Mouse (Mus musculus): ENCODE measurements around the gene Dll3. TPM values are rescaled to one million over a fixed set of nuclear protein-coding genes. Genes with fewer than 3 reads are reported as not detected.

The Dll3 gene
- polyA plus RNA-seq, 1 experiment from 2014 or later, result 0.26 TPM

DNA sequence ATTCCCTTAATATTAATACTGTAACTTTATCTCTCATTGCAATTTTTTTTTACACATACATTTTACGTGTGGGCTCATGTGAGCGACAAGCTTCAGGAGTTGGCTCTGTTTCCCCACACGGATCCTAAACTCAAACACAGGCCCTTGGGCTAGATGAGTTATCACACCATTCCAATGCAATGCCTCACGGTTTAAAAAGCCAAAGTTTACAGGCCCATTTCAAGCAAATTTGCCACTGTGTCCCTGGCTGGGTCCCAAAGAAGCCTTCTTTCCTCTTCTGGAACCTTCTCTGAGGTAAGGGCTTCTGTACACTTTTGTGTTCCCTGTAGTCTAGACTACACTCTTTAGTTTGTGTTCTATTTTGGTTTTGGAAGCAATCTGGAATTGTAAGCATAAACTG, 32.5 kb upstream of the Dll3 start:
- H3K9me3 ChIP-seq (replicated peaks), result no peaks in the 10 kb centered on the region
- no peaks in the 10 kb centered on the region for H3K27me3 ChIP-seq (replicated peaks)
- no peak overlapping the region for H3K4me3 ChIP-seq
- H3K27ac ChIP-seq (ENCODE audit: poor library complexity, severe bottlenecking), result no peak overlapping the region
- no peak overlapping the region for H3K4me2 ChIP-seq
- H3K36me3 ChIP-seq, result peaks cover 44% of the 10 kb centered on the region
- 91% methylated on average over 4 of the region's 4 CpGs for WGBS
- H3K4me1 ChIP-seq (replicated peaks), result peaks cover 10% of the 10 kb centered on the region
- ATAC-seq (ENCODE audit: insufficient number of reproducible peaks, low FRiP score), result no peak
- H3K9ac ChIP-seq, result no peak overlapping the region

DNA sequence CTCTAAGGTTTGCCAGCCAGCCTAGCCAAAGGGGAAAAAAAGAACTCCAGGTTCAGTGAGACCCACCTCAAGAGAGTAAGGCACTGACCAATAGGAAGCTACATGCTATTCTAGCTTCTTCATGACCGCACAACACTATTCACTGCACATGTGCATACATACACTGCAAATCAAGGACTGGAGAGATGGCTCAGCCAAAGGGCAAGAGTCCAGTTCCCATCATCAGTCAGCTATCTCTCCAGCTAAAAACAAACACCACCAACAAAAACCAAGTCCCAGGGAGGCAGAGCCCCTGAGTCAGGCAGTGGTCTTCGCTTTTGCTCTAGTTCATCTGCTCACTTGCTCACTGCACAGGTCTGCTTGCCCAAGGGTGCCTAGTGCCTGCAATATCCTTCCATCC, 26.2 kb upstream of the Dll3 start:
- Histone ChIP-seq H3K27ac (ENCODE audit: poor library complexity, severe bottlenecking) (no peak overlapping the region), H3K9me3 (replicated peaks) (no peaks in the 10 kb centered on the region), H3K4me3 (no peak overlapping the region), H3K9ac (no peak overlapping the region), H3K4me1 (replicated peaks) (no peaks in the 10 kb centered on the region), H3K27me3 (replicated peaks) (no peaks in the 10 kb centered on the region), H3K4me2 (no peak overlapping the region), H3K36me3 (peaks cover 90% of the 10 kb centered on the region)
- ATAC-seq (ENCODE audit: insufficient number of reproducible peaks, low FRiP score), result no peak
- WGBS, result 92% methylated on average over 2 of the region's 2 CpGs

DNA sequence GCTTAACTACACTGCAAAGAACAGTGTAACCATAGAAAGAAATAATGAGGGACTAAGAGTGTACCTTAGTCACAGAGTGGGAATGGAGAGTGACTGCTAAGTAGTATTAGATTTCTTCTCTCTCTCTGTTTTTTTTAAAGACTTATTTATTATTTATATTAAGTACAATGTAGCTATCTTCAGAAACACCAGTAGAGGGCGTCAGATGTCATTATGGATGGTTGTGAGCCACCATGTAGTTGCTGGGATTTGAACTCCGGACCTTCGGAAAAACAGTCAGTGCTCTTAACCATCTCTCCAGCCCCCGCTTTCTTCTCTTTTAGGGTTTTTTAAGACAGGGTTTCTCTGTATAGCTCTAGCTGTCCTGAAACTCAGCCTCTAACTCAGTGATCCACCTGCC, 24.4 kb upstream of the Dll3 start:
- Histone ChIP-seq H3K4me3 (no peak overlapping the region), H3K36me3 (peaks cover 98% of the 10 kb centered on the region), H3K4me1 (replicated peaks) (no peaks in the 10 kb centered on the region), H3K27me3 (replicated peaks) (no peaks in the 10 kb centered on the region), H3K9me3 (replicated peaks) (no peaks in the 10 kb centered on the region), H3K4me2 (no peak overlapping the region), H3K9ac (no peak overlapping the region), H3K27ac (ENCODE audit: poor library complexity, severe bottlenecking) (no peak overlapping the region)
- ATAC-seq (ENCODE audit: insufficient number of reproducible peaks, low FRiP score), result no peak
- WGBS, result 78% methylated on average over 4 of the region's 4 CpGs

DNA sequence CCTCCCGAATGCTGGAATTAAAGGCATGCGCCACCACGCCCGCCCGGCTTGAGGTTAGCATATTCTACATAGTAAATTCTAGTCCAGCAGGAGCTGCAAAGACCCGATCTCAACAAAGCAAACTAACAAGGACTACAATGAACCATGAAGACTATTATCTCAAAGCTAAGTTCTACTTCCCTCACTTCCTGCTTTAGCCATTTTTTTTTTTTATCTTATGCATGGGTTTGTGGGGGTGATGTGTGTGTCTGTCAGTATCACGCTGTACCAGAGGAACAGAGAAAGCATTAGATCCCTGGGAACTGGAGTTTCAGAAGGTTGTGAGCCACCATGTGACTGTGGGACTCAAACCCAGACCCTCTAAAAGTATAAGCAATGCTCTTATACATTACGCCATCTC, 23.3 kb upstream of the Dll3 start:
- no peak overlapping the region for H3K4me3 ChIP-seq
- H3K36me3 ChIP-seq, result peaks cover 98% of the 10 kb centered on the region
- no peak overlapping the region for H3K4me2 ChIP-seq
- no peak overlapping the region for H3K9ac ChIP-seq
- no peaks in the 10 kb centered on the region for H3K27me3 ChIP-seq (replicated peaks)
- H3K9me3 ChIP-seq (replicated peaks), result no peaks in the 10 kb centered on the region
- ATAC-seq (ENCODE audit: insufficient number of reproducible peaks, low FRiP score), result no peak
- H3K27ac ChIP-seq (ENCODE audit: poor library complexity, severe bottlenecking), result no peak overlapping the region
- WGBS, result 91% methylated on average over 8 of the region's 8 CpGs
- H3K4me1 ChIP-seq (replicated peaks), result no peaks in the 10 kb centered on the region

DNA sequence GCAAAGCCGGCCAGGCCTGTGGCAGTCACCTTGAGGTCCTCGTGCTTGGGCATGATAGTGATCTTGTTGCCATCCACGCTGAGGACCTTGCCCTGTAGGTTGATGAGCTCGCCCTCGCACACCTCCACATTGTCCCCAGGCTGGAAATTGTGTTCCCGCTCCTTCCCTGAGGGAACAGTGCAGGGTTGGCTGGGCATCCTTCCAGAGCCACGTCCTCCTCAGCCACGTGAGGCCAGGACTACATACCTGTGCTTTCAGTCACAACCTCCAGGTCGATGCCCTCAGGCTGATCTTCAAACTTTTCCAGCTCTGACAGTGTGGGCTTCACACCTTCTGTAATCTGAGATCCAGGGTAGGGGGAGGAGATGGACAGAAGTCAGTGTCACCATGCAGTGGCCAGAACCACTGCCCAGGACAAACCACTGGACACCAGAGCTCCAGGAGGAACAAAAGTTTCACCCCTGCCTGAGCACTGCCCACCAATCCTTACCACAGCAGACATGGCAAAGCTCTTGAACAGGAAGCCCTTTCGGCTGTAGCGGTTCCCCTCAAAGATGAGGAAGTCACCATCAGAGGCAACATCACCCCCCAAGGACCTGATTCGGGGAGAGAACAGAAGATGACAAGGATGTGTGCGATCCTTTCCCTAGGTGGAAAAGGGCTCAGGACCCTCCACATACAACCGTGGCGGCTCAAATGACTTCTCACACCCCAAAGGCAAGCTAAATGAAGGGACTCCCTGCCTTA, 20.1 kb upstream of the Dll3 start:
- ATAC-seq (ENCODE audit: insufficient number of reproducible peaks, low FRiP score), result no peak
- H3K27ac ChIP-seq (ENCODE audit: poor library complexity, severe bottlenecking), result no peak overlapping the region

DNA sequence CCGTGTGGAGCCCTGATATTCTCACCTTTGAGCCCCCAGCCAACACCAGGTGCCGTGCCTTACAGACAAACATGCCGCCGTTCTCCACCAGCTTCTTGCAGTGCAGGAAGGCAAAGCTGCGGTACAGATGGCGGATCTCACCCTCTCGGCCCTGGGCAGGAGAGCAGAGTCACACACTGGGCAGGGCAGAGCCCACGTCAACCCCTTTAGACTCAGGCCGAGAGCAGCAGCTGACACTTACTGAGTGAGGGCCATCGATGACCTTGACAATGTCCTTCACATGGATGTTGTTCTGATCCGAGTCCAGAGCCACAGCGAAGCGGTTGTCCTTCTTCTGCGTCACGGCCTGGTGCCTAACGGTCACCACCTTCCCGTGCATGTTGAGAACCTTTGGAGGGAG, 16.7 kb upstream of the Dll3 start:
- WGBS, result 91% methylated on average over 17 of the region's 17 CpGs
- Histone ChIP-seq H3K36me3 (peaks cover 98% of the 10 kb centered on the region), H3K27ac (ENCODE audit: poor library complexity, severe bottlenecking) (no peak overlapping the region), H3K4me3 (no peak overlapping the region), H3K4me2 (no peak overlapping the region), H3K9me3 (replicated peaks) (no peaks in the 10 kb centered on the region), H3K27me3 (replicated peaks) (no peaks in the 10 kb centered on the region), H3K9ac (no peak overlapping the region), H3K4me1 (replicated peaks) (no peaks in the 10 kb centered on the region)
- ATAC-seq (ENCODE audit: insufficient number of reproducible peaks, low FRiP score), result no peak

More for the DNA sequence above, 20.1 kb upstream of the Dll3 start:
- H3K36me3 ChIP-seq, result peaks cover 98% of the 10 kb centered on the region
- no peaks in the 10 kb centered on the region for H3K9me3 ChIP-seq (replicated peaks)
- H3K9ac ChIP-seq, result no peak overlapping the region
- WGBS, result 92% methylated on average over 15 of the region's 15 CpGs
- no peaks in the 10 kb centered on the region for H3K4me1 ChIP-seq (replicated peaks)
- H3K4me3 ChIP-seq, result no peak overlapping the region
- H3K27me3 ChIP-seq (replicated peaks), result no peaks in the 10 kb centered on the region
- H3K4me2 ChIP-seq, result no peak overlapping the region

DNA sequence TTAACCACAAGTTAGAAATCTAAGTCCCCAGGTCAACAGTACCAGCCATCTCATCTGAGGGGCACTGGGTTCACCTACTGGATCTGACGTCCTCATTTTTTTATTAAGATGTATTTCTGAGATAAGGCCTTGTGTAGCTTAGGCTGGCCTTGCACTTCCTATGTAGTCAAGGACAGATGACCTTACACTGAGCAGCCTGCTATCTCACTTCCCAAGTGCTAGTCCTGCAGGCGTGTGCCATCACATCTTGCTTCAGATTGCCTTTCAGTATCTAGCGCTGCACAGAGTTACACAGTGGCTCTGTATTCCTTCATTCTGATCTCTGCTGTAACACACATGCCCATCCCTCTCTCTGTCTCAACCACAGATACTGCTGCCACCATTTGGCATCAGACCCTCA, 16.0 kb upstream of the Dll3 start:
- H3K4me1 ChIP-seq (replicated peaks), result no peaks in the 10 kb centered on the region
- H3K9ac ChIP-seq, result no peak overlapping the region
- no peak for ATAC-seq (ENCODE audit: insufficient number of reproducible peaks, low FRiP score)
- no peaks in the 10 kb centered on the region for H3K27me3 ChIP-seq (replicated peaks)
- WGBS, result 82% methylated on average over 3 of the region's 3 CpGs
- no peak overlapping the region for H3K4me3 ChIP-seq
- H3K4me2 ChIP-seq, result no peak overlapping the region
- peaks cover 92% of the 10 kb centered on the region for H3K36me3 ChIP-seq
- no peak overlapping the region for H3K27ac ChIP-seq (ENCODE audit: poor library complexity, severe bottlenecking)
- H3K9me3 ChIP-seq (replicated peaks), result no peaks in the 10 kb centered on the region

DNA sequence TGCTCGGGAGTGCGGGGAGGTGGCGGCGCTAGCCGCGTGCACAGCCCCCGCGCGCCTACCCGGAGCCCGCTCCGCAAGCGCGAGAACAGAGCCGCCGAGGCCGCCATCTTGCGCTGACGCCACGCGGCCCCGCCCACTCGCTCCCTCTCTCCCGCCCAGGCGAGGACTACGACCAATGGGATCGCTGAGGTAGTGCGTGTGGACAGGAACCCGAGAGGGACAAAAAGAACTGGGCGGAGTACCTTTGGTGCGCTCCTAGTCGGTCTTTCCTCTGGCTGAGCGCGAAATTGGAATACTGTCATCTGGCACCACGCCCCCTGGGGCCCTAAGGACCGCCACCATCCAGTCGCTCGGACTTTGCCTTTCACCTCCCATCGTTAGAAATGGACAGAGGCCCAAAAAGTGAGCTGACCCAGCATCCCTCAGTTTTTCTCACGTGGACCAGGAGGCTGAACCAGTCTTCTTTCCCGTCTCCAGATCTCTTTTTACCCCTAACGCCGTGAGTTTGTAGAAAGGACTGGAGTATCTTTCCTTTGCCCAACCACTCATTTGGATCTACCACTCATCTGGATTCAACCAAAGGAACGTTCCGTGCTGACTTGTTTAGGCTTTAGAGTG, 10.0 kb upstream of the Dll3 start, which contains the start of gene Timm50:
Timm50 (minus strand) TSS at position 147 of the 618 bp plus-strand sequence.
- H3K9ac ChIP-seq, result peak within 1 kb of the TSS; percentile 94
- peaks cover 66% of the 10 kb centered on the region for H3K36me3 ChIP-seq
- H3K4me1 ChIP-seq (replicated peaks), result peaks cover 11% of the 10 kb centered on the region
- H3K4me3 ChIP-seq, result peak within 1 kb of the TSS; percentile 95
- peak within 1 kb of the TSS; percentile 92 for H3K4me2 ChIP-seq
- under 1% methylated on average over 45 of the region's 45 CpGs for WGBS
- ATAC-seq (ENCODE audit: insufficient number of reproducible peaks, low FRiP score), result peak; percentile 96
- no peaks in the 10 kb centered on the region for H3K27me3 ChIP-seq (replicated peaks)
- peak within 1 kb of the TSS; percentile 52 for H3K27ac ChIP-seq (ENCODE audit: poor library complexity, severe bottlenecking)
- H3K9me3 ChIP-seq (replicated peaks), result no peaks in the 10 kb centered on the region

DNA sequence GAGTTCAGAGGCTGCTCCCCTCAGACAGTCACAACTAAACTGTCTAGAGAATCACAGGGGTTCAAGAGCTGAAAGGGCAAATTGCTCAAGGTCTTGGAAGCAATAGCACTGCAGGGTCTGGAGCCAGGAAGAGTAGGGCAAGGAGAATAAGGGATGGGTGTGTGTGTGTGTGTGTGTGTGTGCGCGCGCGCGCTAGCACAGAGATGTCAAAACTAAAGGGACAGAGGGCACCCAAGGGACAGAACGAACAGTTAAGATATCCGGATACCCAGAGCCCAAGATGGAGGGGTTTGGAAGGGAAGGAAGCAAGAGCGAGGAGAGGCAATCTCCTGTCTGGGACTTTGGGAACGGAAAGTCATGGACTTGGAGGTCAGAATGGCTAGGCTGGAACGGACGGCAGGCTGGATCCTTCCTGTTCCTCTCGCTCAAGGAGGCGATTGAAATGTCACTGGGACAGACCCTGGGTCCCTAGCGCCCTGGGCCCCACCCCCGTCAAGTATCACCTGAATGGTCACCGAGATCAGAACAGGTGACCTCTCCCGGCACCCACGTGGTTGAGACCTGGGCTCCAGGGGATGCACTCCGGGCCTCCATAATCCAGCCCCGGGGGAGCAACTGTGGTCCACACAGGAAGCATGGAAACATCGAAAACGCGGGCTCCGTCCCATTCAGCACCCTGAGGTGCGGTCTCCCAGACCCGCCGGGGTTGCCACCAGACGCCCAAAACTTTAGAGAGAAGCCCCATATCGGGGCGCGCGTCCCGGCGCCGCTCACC, 9.3 kb upstream of the Dll3 start:
- WGBS, result 5% methylated on average over 35 of the region's 35 CpGs

DNA sequence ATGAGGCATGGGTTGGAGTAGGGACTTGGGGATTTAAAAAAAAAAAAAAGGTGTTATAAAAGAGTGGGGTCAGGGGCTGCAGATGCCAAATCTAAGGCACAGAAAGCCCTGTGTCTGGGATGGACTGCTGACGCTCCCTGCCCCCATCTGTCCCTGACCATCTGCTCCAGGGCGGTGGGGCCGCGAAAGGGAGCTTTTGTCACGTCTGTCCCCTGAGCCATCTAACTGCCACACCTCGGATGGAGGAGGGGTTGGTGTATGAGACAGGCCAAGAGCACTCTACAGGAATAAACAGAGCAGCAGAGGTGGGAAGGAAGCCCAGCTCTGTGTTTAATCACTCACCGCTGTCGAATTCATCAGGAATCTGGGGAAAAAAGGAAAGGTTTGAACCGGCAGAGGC, 7.7 kb upstream of the Dll3 start:
- H3K36me3 ChIP-seq, result peaks cover 66% of the 10 kb centered on the region
- no peak overlapping the region for H3K27ac ChIP-seq (ENCODE audit: poor library complexity, severe bottlenecking)
- H3K4me1 ChIP-seq (replicated peaks), result peaks cover 11% of the 10 kb centered on the region
- no peak overlapping the region for H3K4me3 ChIP-seq
- H3K9me3 ChIP-seq (replicated peaks), result no peaks in the 10 kb centered on the region
- ATAC-seq (ENCODE audit: insufficient number of reproducible peaks, low FRiP score), result no peak
- 64% methylated on average over 9 of the region's 9 CpGs for WGBS
- no peak overlapping the region for H3K9ac ChIP-seq
- no peaks in the 10 kb centered on the region for H3K27me3 ChIP-seq (replicated peaks)
- no peak overlapping the region for H3K4me2 ChIP-seq

More for the DNA sequence above, 9.3 kb upstream of the Dll3 start:
- peak overlapping the region; percentile 95 for H3K4me3 ChIP-seq
- H3K4me1 ChIP-seq (replicated peaks), result peaks cover 11% of the 10 kb centered on the region
- ATAC-seq (ENCODE audit: insufficient number of reproducible peaks, low FRiP score), result peak; percentile 49
- H3K9ac ChIP-seq, result peak overlapping the region; percentile 94
- peak overlapping the region; percentile 92 for H3K4me2 ChIP-seq
- H3K36me3 ChIP-seq, result peaks cover 66% of the 10 kb centered on the region
- no peaks in the 10 kb centered on the region for H3K9me3 ChIP-seq (replicated peaks)
- H3K27ac ChIP-seq (ENCODE audit: poor library complexity, severe bottlenecking), result peak overlapping the region; percentile 52
- H3K27me3 ChIP-seq (replicated peaks), result no peaks in the 10 kb centered on the region

DNA sequence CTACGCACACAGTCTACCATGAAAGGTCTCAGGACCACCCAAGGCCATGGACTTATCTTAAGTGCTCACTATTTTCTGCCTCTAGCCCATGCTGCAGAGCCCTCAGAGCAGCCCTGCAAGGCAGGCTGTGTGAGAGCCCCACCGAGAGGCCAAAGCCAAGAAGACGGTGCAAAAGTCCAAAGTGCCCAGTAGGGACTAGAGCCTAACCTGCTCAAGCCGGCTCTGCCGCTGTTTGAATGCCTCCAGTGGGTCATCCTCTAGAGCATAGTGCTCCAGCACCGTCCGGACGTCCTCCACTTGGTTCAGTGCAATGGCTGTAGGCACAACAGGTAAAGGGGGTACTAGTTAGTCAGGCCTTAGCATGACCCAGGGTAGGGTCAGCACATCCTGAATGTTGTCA, 4.2 kb upstream of the Dll3 start:
- Histone ChIP-seq H3K9ac (no peak overlapping the region), H3K4me3 (no peak overlapping the region), H3K4me1 (replicated peaks) (peaks cover 19% of the 10 kb centered on the region), H3K27me3 (replicated peaks) (peaks cover 24% of the 10 kb centered on the region), H3K36me3 (peaks cover 58% of the 10 kb centered on the region), H3K27ac (ENCODE audit: poor library complexity, severe bottlenecking) (no peak overlapping the region), H3K4me2 (no peak overlapping the region), H3K9me3 (replicated peaks) (no peaks in the 10 kb centered on the region)
- no peak for ATAC-seq (ENCODE audit: insufficient number of reproducible peaks, low FRiP score)
- 88% methylated on average over 8 of the region's 8 CpGs for WGBS
